Mouse (Mus musculus): ENCODE measurements around the gene Atxn7l3. TPM values are rescaled to one million over a fixed set of nuclear protein-coding genes. Genes with fewer than 3 reads are reported as not detected.

Atxn7l3 gene
- total RNA-seq, 1 experiment from 2014 or later: 47.9 TPM

GRCm38 (mm10) chr11:102263211-102263610 is 33.2 kb downstream of the Atxn7l3 start:
- no peak for DNase-seq

GRCm38 (mm10) chr11:102258521-102258920 is 37.9 kb downstream of the Atxn7l3 start:
- no peak for DNase-seq

DNA sequence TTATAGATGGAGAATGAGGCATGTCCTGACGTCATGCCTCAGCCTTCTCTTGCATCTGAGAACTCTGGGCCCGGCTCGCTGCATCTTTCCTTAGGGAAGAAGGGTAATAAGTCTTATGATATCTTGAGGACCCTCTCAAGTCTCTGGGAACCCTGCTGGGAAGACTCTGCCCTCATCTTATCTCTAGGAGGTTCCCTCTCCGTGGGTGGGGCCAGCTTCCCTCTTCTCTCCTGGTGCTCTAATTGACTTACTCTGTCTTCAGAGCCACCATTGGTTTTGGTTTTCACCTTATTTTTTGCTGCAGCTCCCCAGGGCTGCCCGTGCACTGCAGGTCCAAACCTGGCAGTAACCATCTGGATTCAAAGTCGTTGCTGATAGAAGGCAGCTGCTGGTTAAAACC is 38.3 kb downstream of the Atxn7l3 start:
- DNase-seq: no peak

GRCm38 (mm10) chr11:102257514-102257913 is 38.9 kb downstream of the Atxn7l3 start:
- peak; percentile 28 for DNase-seq

DNA sequence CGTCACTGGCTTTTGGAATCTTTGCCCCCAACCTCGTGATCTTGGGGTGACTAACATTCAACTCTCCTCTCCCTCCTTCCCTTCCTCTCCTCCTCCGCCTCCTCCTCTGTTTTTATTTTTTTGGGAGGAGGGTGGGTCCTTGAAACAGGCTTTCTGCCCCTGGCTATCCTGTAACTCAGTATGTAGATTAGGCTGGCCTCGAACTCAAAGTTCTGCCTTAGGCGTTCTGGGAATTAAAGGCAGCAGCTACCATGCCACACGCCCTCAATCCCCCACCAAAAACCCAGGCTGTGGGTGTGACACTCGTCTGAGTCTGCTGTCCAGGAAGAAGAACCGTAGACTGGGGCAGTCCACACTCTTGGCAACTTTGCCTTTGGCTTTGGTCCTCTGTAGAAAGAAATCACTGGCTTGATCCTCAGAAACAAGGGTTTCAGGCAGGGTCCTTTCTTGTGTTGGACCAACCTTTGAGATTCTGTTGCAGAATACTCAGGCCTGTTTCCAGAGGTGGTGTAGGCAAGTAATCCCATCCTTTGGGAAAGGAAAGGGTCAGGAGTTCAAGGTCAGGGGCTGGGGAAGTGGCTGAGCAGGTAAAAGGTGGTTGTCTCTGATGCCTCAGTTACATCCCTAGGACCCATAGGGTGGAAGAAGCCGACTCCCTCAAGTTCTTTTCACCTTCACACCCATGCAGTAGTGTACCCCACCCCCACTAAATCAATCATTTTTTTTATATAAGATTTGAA is 46.9 kb downstream of the Atxn7l3 start:
- DNase-seq: no peak

DNA sequence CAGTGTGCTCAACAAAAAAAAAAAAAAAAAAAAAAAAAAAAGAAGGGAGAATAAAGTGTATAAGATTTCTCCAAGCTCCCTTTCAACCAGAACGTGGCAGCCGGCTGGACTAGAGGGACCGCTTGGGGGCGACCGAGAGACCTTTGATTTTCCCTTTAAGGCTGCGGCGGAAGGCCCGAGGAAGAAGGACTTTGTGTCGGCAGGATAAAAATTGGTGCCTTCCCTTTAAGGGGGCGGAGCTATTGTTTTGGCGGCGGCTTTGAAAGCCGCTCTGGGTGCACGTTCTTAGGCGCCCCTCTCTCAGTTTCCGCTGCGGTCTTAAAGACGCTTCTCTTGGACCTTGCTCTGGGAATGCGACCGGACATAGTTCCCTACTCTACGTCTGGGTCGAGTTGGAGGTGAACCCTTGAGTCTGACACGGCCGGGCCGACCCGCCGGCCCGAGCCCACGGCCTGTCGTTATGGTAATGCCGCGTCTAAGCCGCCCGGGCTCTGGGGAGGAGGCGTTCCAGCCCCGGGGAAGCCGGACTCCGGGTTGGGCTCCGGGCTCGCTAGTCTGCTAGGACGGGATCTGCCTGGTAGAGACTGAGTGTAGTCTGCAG is 47.7 kb downstream of the Atxn7l3 start, which contains the start of gene BC030867:
Gene BC030867 (plus strand): TSS at position 253 of the 601 bp plus-strand sequence.
- peak; percentile 94 for DNase-seq

DNA sequence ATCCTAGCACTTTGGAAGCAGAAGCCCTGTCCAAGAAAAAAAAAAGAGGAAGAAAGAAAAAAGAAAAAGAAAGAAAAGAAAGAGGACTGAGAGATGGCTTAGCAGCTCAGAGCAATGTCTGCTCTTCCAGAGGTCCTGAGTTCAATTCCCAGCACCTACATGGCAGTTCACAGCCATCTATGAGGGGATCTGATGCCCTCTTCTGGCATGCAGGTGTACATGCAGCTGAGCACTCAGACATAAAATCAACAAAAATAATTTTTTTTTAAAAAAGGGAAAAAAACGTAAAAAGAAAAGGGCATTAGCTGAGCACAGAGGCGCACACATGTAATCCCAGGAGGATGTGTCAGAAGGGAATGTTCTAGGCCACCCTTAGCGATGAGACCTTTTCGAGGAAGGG is 49.6 kb downstream of the Atxn7l3 start:
- no peak for DNase-seq

DNA sequence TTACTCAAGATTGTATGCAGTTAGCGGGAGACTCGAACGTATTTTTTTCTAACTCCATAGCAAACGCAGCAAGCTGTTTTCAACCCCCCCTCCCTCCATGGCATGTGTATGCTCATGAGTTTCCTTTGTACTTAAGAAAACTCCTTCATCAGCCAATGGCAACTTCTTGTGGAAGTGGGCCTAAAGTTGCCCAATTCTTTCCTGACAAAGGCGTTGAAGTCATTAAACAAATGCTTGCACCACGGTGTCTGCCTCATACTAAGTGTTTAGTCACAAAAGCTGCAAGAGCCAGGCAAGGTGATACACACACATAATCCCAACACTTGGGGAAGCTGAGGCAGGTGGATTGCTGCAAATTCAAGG is 50.2 kb downstream of the Atxn7l3 start:
- DNase-seq: no peak

DNA sequence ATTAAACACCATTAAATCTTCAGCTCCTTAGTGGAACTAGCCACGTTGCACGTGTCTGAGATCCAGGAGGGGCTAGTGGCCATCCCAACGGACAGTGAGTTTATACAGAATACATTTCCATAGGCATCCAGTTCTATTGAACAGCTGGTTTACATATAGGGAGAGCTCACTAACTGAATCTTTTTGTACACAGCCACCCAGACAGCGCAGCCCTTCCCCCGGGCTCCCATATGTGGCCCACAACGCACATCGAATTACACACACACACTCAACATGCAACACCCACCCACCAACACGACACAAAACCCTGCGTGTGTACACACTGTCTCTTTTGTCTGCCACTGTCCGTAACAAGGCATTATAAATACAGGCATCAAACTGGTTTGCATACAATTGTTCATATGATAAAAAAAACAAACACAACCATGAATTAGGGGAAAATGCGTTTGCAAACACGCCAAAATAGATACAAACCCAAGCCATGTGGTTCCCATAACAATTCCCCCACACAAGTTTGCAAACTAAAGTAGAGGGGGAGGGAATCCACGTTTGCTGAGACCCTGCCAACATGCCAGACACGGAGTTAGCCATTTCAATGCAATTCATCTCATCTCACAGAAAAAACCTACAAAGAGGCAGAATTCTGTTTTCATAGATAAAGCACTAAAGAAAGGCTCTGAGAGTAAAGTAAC is 50.7 kb downstream of the Atxn7l3 start:
- no peak for DNase-seq

DNA sequence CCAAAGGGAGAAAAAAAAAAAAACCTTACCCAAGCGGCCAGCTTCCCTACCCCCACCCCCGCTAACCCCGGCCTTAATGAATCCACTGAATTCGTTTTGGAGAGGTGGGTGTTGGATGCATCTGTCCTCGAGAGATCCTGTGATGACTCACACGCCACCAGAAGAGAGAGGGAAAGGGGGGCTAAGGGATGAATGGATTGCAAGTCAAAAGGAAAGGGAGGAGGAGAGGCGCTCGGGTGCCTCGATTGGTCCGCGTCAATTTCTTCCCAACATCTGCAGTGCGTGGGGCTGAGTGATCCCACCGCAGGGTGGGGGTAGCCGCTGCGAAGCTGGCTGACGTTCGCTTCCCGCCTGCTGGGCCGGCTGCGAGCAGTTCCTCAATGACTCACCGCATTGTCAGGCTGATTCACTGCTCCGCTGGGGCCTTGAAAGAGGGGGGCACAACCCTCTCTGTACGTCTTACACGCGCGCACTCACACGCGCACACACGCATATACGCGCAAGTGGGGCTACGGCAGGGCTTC is 51.4 kb downstream of the Atxn7l3 start:
- peak; percentile 88 for DNase-seq

GRCm38 (mm10) chr11:102241874-102242273 is 54.6 kb downstream of the Atxn7l3 start:
- DNase-seq: no peak

- no peak for DNase-seq
Observed at GRCm38 (mm10) chr11:102241246-102241645, 55.2 kb downstream of the Atxn7l3 start.

GRCm38 (mm10) chr11:102240636-102241035 is 55.8 kb downstream of the Atxn7l3 start:
- no peak for DNase-seq

Other genes with a start within 250 kb of the Atxn7l3 start
- gene Mpp2, start 208.1 kb downstream of the Atxn7l3 start, total RNA-seq (2021): 8.6 and 10.1 TPM in 2 replicates
- not detected in 2 replicates for gene Ppy, start 195.3 kb downstream of the Atxn7l3 start, total RNA-seq (2021)
- gene Pyy, start 188.8 kb downstream of the Atxn7l3 start, total RNA-seq (2021): not detected in 2 replicates
- 0.60 and 5.8 TPM in 2 replicates for gene Nags, start 151.1 kb downstream of the Atxn7l3 start, total RNA-seq (2021)
- 14.4 and 16.5 TPM in 2 replicates for gene Tmem101, start 140.2 kb downstream of the Atxn7l3 start, total RNA-seq (2021)
- 78.7 and 81.0 TPM in 2 replicates for gene Lsm12, start 111.3 kb downstream of the Atxn7l3 start, total RNA-seq (2021)
- gene G6pc3, start 107.0 kb downstream of the Atxn7l3 start, total RNA-seq (2021): 82.8 and 83.7 TPM in 2 replicates
- 81.1 and 83.7 TPM in 2 replicates for gene Hdac5, start 66.5 kb downstream of the Atxn7l3 start, total RNA-seq (2021)
- 1.7 and 2.3 TPM in 2 replicates for gene BC030867, start 47.7 kb downstream of the Atxn7l3 start, total RNA-seq (2021)
- 0.11 and 0.19 TPM in 2 replicates for gene Asb16, start 27.9 kb downstream of the Atxn7l3 start, total RNA-seq (2021)
- gene Tmub2, start 11.7 kb downstream of the Atxn7l3 start, total RNA-seq (2021): 40.1 and 40.4 TPM in 2 replicates
- gene Ubtf, start 23.1 kb upstream of the Atxn7l3 start, total RNA-seq (2021): 102 and 106 TPM in 2 replicates
- gene Slc4a1, start 69.6 kb upstream of the Atxn7l3 start, total RNA-seq (2021): 17.5 and 72.4 TPM in 2 replicates
- gene Rundc3a, start 96.8 kb upstream of the Atxn7l3 start, total RNA-seq (2021): 31.3 and 31.6 TPM in 2 replicates
- gene Slc25a39, start 111.3 kb upstream of the Atxn7l3 start, total RNA-seq (2021): 373 and 415 TPM in 2 replicates
- gene Grn, start 133.7 kb upstream of the Atxn7l3 start, total RNA-seq (2021): 180 and 194 TPM in 2 replicates
- gene Fam171a2, start 151.1 kb upstream of the Atxn7l3 start, total RNA-seq (2021): 8.2 and 9.6 TPM in 2 replicates
- 4.6 and 7.4 TPM in 2 replicates for gene Itga2b, start 173.5 kb upstream of the Atxn7l3 start, total RNA-seq (2021)

Measured in adrenal gland, postnatal 14 days (tissue).